Mouse (Mus musculus) urinary bladder, postnatal 25 days (tissue): ENCODE data around the gene Ttc9b.
A peak's percentile ranks its signal among the peaks of the same experiment; 100 is the strongest.
"Not testable (repeated sequence)": the region's sequence is repeated elsewhere in the genome, so short reads cannot be mapped to it uniquely, and the experiment has no call there.

Experiments used
- DNase-seq: peaks from one replicate; pipeline ENCODE4 v3.0.0; 2022; ENCODE audit warnings: low spot score

The Ttc9b gene

DNA sequence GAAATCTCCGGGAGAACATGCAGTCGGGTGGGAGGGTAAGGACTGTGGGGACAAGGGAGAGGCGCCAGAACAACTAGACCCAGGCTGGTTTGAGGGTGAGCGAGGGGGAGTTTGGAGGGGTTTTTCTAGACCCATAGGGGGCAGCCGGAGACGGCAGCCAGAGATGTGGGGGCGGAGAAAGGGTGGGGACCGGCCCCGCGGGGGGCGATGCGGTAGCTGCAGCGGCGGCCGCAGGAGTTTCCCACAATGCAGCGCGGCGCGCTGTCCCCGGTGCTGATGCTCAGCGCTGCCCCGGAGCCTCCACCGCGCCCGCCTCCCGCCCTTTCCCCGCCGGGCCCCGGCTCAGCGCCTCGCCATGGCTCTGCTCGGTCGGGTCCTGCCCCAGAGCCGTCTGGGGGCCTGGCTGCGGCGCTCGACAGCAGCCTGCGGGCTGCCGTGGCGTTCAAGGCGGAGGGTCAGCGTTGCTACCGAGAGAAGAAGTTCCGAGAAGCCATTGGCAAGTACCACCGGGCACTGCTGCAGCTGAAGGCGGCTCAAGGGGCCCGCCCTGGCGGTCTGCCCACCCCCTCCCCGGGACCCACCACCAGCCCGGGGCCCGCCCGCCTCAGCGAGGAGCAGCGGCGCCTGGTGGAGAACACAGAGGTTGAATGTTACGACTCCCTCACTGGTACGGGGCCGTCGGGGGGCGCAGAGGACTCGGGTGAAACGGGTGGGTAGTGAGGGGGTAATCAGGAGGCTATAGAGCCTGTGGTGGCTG, at the start of gene Ttc9b:
TSS of gene Ttc9b (plus strand) at position 235 of the 757 bp plus-strand sequence.
- peak; percentile 29 for DNase-seq

DNA sequence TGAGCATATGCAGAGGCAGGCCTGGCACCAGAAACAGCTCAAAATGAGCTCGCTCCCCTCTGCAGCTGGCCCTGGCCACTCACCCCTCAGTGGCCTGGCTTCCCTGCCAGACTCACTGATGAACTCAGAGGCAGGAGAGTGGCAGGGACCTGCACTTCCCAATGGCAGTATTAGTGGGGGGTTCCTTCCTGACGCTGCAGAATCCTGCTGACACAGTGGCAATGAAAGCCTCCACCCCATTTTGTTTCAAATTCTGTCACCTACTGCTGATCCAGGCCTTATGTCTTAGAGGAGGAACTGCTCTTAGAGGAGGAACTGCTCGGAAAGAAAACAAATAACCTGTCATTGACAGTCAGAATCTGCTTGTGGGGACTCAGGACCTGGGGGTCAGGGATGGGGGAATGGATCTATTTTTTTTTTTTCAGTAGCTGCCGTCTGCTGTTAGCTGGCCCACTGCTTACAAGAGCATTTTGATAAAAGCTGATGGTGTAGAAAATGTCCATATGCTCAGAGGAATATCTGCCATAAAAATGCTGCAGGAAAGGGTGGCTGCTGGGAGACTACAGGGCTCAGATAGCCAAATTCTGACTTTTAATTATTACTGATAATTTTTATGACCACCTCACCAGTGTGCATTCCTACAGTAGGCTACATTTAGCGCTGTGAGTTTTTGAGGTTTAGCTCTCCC, 48.9 kb upstream of the Ttc9b start:
- no peak for DNase-seq

DNA sequence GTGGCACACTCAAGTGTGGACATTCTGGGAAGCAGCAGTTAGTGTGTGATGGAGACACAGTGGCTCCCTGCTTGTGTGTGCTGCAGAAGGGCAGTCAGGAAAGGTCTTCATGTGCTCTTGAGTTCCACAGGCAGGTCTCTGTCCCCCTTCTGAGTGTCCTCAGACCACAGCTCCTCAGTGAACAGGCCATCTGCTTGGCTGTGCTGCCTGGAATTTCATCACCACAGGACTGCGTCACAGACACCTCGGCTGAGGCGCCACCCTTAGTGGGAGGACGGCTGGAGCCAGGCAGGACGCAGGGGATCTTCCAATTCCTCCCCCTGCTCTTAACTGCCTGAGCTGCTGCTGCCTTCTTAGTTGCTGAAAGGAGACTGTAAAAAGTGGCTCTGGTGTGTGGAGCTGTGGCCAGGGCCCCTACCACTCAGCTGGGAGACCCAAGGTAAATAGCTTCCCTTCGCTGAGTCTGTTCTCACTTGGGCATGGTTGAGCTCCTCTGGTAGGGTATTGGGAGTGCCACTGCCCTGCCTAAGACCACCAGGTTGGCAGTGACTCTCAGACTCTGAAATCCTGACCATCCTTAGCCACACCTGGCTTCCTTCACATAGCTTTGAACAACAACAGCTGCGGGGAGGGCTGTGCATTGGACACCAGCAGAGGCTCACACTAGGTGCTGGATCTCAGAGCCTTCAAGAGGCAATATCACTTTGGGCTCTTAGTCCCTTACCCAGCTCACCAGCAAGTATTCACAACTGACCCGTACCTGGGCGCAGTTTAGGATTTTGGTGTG, 48.0 kb upstream of the Ttc9b start:
- DNase-seq, result peak; percentile 50

DNA sequence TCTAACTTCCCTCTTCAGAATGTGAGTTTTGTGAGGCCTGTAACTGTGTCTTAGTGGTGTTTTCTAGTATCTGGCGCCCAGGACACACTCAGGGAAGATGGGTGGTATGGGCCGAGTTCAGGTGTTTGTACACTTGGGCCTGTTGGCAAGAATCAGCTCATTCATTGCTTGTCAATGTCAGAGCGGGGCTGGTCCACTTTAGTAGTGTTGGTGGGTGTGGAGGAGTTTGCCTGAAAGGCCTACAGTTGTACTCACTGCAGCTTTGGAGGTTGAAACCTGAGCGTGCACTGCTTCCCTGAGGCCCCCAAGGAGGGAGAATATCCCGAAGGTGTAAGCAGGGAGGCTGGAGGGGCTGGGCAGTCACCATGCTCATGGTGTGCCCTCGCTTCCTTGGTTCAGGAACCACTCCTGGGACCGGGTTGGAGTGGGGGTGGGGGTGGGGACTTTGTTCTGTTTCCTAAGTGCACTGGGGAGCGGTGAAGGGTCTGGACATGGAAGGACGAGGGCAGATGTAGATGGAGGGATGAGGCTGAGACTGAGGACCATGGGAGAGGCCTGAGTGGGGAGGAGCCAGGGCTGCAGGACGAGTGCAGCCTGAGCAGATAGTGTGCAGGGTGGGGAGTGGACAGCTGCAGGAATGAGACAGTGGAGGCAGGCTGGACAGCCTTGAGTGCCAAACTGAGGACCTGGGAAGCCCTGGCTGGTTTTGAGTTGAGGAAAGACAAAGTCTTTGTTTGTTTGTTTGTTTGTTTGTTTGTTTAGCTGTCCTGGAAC, 47.0 kb upstream of the Ttc9b start:
- no peak for DNase-seq

DNA sequence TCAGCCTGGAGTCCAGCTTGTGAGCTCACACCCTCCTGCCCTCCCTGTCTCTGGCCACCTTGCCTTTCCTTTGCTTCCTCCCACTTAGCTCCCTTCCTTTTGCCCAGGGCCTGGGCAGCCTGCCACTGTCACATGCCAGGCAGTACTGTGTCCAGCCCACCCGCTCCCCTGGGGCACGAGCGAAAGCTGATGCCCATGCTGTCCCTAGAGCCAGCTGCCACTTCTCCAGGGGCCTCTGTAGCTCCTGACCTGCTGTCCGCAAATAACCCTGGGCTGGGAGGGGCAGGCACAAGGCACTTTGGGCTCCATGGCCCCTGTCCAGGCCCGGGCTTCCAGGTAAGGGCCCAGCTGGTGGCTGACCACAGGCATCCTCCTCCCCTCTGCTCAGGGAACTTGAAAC, 46.1 kb upstream of the Ttc9b start:
- DNase-seq, result no peak

DNA sequence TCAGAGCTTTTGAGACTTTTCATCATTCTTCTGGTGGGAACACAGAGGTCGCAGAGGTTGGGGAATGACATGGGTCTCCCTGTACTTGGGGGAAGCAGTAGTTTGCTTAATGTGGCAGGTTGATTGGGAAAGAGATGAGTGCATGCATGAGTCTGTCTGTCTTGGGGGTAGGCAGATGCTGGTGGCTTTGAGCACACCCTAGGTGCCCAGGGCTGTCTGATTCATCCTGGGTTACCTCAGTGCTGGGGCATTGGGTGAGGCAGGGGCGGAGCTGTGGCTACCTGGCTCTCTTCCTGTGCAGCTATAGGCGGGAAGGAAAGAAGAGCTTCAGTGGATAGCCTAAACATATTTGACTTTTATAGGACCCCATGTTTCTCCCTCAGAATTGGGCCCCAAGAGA, 45.6 kb upstream of the Ttc9b start:
- no peak for DNase-seq

DNA sequence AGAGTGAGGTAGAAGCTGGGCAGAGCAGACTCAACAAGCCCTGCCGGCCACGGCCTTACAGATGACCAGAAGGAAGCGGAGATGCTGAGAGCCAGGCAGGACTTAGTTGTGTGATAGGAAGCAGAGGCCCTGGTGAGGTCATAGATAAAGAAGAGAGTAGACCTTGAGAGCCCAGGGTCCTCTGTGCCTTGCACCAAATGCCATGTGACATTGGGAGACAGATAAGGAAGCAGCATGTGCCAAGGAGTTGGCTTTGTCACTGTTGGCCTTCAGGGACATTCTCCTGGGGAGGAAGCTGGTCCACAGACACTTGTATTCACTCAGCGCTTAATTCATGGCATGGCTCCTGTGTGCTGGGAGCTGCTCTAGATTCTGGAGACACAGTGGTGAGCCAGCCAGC, 44.4 kb upstream of the Ttc9b start:
- no peak for DNase-seq

DNA sequence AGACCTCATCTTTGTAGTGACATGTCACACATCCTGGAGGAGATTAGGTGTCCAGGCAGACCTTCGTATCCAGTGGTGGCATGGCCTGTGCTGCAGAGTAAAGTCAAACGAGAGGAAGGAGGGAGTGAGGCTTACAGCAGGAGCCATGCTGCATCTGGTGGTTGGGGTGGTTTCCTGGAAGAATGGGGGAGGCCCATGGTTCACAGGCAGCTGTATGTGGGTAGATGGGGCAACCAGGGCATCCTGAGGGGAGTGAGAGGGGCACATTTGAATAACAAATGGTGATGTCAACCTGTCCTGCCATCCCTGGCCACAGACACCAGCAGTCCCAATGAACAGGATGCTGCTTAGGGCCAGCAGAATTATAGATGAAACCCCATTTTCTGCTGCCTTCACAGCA, 44.0 kb upstream of the Ttc9b start:
- no peak for DNase-seq

DNA sequence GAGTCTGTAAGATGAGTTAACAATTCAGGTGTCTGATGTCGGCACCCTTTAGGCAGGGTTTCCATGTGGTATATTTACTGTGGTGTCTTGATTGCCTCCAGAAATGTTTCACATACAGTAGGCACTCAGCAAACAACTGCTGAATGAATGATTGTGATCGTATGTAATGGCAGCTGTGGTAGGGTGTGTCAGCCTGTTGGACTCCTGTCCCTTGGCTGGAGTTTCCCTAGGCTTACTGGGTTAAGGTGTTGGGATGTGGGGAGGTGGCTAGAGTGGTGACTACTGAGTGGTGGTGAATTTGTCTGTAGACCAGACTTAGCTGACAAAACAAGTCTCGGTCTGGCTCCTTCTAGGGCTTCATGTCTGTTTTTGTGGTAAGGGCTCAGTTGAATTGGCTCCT, 43.3 kb upstream of the Ttc9b start:
- DNase-seq, result no peak

DNA sequence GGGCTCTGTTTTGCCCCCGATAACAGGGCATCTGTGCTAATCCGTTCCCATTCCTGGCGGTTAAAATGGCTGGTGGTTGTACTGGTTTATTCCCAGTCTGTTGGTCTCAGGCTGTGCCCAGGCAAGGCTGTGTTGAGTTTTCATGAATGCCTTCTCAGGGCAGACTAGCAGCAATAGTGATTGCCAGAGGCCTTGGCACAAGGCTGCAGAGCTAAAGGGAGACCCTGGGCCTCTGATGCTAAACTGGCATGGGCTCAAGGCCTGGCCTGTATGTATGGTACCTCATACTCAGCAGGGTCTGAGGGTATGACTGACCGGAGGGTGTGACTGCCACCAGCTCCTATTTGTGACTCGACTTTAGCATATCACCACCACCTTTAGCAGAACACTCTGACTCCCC, 42.8 kb upstream of the Ttc9b start:
- no peak for DNase-seq

DNA sequence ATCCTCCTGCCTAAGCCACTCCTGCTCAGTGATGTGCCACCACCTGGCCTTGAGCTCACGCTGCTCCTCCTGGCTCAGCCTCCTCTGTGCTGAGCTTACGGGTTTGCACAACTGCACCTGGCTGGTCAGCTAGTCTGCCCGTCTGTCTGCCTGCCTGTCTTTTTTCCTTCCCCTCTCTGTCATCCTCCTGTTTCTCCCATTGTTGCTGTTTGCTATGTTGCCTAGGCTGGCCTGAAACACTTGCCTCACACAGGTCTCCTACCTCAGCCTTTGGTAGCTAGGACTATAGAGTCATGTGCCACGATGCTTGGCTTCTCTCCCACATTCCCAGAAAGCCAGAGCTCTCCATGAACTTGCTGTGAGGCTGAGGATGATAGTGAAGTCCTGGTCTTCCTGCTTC, 40.8 kb upstream of the Ttc9b start:
- DNase-seq, result no peak

DNA sequence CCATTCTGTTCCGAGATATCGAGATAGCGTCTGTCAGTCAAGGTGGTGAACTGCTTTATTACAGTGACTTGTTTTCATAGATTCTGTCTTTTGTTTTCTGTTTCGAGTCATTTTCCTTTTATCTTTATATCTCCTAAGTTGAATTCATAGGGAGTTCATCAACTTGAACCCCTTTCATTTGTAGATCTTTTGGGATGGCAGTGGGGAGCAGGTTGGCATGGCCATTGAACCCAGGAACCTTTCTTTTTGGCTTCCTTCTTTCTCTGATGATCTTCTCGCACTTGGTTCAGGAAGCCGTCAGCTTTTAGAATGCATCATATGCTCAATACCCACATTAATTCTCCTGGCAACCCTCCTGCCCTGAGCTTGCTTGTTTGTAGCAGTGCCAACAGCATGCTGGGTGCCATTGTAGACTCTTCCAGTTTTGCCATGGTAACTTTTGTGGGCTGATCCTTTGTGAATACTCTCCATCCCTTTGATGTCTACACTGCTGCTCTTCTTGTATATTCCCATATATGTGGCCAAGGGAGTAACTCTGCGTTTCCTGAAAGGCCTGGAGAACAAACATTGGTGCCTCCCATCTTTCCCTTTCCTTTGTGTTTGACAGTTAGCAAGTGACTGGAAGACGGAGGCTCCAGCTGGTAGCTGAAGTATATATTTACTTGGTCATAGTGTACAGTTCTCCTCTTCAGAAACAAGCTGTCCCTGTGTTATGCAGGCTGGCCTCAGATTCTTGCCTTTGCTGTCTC, 39.8 kb upstream of the Ttc9b start:
- no peak for DNase-seq

DNA sequence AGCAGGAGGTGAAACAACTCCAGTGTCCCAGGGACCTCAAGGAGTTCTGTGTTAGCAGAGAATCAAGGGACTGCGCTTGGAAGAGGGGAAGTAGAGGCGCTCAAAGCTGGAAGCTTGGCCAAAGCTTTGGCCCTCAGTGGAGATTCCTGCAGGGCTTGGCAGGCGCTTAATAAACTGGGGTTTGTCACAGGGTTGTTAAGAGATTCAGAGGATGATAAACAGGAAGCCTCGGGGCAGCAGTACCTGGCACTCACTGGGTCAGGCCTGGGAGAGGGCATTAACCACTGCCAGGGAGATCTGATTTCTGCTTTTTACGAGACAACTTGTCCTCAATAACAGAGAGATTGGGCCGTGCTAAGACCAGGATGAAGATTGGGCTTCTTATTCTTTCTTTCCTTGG, 32.7 kb upstream of the Ttc9b start:
- DNase-seq, result no peak

DNA sequence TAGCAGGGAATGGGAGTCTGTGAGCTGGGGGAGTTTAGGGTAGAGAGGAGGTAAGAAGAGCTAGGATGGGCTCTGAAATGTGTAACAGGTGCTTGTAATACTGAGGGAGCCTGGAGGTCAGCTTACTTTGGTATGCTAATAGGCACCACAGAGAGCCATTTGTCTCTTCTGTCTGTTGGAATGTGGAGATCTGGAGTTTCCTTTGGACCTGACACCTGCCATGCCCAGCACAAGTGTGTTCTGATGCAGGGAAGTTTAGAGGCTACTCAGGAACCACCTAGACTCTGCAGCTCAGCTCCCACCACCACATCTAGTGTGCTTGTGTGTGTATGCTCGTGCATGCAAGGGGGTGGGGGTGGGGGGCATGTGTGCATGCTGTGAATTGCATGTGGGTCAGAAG, 31.5 kb upstream of the Ttc9b start:
- DNase-seq, result no peak

DNA sequence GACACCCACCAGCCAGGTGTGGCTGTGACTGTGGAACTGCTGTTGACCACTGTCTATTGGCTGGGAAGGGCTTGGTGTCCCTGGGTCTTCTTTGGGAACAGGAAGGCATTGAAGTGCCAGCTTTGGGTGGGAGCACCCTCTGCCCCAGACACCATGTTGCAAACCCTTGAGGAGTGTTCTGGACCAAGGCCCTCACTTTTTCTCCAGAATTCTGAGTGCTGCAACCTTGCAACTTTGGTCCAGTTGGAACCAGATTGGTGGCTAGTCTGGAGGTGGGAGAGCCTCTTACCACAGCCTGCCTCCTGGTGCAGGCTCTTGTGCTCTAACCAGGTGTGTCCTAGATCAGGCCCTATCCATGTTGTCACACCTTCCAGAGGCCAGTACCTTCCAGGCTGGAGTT, 28.7 kb upstream of the Ttc9b start:
- DNase-seq, result no peak

DNA sequence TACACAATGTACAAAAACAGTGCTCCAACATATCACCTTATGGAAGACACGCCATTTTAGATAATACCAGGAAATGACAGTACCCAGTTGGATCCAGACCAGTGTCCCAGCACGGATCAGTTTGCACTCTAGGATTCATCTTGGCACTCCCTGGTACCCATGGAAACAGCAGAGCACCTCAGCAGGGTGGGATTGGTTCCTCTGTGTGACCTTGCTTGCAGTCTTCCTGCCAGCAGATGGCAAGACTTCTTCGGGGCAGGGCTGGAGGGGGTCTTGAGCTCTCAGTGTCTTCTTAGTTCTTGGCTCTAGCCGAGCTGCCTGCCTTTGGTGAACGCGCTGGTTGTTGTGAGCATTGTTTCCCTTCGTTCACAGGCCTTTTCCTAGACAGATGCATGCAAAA, 26.0 kb upstream of the Ttc9b start:
- DNase-seq, result no peak

DNA sequence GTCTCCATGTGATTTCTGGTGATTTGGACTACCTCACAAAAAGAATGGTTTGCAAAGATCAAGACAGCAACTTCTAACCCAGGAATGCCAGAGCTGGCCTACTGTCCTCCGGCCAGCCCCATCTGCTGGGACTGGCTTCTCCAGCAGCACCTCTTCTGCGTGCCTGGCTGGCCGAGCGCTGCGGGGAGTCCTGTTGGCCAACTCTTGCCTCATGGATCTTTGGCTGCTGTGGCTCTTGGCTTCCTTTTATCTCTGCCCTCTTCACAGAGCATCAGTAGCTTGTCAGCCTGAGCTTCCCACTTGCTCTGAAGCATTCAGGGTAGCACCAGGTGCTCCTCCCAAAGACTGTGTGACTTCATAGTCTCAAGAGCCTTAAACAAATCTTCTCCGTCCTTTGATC, 25.5 kb upstream of the Ttc9b start:
- DNase-seq, result no peak

DNA sequence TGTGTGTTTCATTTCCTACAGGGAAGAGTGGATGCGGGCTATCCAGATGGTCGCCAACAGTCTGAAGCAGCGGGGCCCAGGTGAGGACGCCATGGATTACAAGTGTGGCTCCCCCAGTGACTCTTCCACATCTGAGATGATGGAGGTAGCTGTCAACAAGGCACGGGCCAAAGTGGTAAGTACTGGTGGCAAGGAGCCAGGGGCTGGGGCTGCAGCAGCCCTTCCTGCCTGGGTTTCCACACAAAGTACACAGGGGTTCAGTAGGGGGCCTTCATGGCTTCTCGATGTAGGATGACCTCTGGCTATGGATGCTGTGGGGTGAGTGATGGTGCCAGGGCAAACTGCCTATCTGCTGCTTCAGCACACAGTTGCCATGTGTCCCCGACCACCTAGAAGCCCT, 24.9 kb upstream of the Ttc9b start:
- DNase-seq, result not testable (repeated sequence)

DNA sequence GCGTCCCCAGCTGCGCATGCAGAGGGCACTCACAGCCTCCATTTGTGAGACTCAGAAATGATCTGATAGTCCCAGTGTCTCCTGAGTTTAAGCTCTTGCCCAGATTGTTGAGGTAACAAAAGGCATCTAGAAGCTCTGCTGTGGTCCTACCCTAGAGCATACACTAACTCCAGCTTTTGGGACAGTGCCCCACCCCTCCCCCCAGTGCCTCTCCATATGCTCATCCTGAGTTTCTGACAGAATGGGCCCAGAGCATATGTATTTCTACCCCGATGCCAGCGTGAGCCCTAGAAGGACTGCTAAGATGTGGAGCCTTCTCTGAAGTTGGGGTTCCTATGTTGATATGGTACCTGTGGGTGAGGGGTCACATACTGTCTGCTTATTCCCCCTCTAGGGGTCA, 22.3 kb upstream of the Ttc9b start:
- DNase-seq, result no peak

DNA sequence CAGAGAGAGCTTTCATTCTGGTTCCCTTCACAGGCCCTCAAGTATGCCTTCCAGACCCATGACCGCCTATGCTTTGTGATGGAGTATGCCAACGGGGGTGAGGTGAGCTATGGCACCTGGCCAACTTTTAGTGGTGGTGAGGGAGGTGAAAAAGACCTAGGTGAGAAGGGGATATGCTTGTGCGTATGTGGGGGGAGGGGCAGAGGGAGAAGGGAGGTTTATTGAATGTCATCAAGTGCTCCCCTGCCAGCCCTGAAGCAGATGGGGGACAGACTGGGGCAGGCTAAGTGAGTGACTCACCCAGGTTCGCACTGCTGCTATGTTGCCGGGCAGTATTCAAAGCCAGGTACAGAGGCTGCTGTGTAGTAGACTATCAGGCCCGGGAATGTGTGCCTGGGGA, 20.5 kb upstream of the Ttc9b start:
- DNase-seq, result no peak

DNA sequence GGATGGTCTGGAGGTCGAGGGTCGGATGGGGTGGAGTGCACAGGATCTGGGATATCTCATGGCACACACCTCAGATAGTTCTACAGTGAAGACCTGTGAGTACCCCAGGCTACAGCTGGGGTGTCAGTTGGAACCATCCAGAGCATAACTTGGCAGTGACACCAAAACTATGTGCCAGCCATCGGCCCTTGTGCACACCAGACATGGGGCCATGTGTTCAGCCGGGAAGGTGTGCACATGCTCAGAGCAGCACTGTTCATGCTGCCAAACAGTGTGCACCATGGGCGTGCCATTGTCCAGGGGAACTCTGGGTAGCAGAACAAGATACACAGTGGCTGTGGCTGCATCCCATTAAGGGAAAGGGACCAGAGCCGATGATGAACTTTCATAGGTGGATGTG, 19.0 kb upstream of the Ttc9b start:
- no peak for DNase-seq

DNA sequence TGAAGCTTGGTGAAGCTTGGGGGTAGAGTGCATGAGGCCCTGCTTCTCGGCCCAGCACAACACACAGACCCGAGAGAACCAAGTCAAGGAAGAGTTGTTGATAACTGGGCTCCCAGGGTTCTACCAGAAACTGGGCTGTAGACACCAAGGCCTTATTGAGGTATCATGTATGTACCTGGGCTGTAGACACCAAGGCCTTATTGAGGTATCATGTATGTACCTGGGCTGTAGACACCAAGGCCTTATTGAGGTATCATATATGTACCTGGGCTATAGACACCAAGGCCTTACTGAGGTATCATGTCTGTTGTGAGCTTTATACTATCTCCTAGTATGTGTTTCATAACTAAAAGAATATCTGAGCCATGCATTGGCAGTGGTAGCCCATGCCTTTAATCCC, 18.6 kb upstream of the Ttc9b start:
- DNase-seq, result not testable (repeated sequence)
